Mouse (Mus musculus): Measurements from ENCODE around the gene Cbarp. TPM values are rescaled to one million over a fixed set of nuclear protein-coding genes. Genes with fewer than 3 reads are reported as not detected.

The Cbarp gene
- total and polyA plus RNA-seq, 3 experiments, result 0.19 to 2.4 (median 2.3) TPM

DNA sequence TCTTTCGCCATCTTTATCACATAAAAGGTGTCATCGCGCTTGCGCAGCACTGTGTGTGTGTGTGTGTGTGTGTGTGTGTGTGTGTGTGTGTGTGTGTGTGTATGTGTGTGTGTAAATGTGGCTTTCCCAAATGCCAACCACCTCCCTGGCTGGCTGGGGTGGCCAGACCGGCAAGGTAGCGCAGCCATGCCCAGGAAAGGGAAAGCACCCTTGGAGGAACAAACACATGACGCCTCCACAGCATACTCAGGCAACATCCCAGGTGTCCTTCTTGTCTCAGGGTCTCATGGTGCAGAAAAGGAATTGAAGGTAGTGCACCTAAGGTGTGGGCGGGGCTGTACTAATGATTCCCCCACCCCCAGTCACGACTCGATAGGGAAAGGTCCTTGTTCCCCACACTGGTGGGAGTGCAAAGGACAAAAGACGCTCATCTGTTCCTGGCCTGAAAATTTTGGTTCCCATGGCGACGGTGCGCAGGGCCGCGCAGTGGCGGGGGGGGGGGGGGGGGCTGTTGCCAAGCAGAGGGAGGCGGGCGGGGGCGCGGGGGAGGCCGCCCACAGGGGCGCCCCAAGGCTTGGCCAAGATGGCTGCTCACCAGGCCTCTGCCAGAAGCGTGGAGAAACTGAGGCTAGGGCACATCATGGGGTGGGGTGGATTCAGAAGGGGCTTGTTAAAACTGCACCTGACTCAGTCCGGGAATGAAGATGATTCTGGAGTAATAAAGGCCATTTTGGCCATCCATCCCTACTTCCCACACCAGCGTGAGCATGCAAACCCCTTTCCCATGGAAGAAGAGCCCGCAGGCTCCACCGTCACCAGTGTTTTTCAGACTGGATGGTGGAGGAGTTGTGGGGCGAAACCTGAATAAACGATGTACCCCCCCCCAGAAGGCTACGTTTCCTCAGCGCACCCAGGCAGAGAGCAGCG is 2.7 kb downstream of the Cbarp start:
- no peak overlapping the region for H3K27ac ChIP-seq (ENCODE audit: insufficient read depth, low read depth)
- H3K4me1 ChIP-seq (ENCODE audit: control insufficient read depth in 1 of 2, insufficient read depth in 2 of 2), result peaks cover 12 to 37% of the 10 kb centered on the region in 2 experiments
- no peak overlapping the region for H3K9ac ChIP-seq (ENCODE audit: insufficient read depth, low read depth)
- H3K79me2 ChIP-seq (replicated peaks; ENCODE audit: control insufficient read depth, extremely low read depth, insufficient read depth, poor library complexity, severe bottlenecking), result peaks cover 7% of the 10 kb centered on the region
- no peak overlapping the region for H3K4me3 ChIP-seq (replicated peaks in 1 of 3; ENCODE audit: low read depth in 2 of 3, low read length in 2 of 3, poor library complexity in 1 of 3)
- TF ChIP-seq TBP (conservative IDR thresholded peaks at IDR 0.05; ENCODE audit: low read depth, low read length), result no peak
- TF ChIP-seq MAFK (IDR thresholded peaks at IDR 0.05; ENCODE audit: insufficient replicate concordance, low read length), result no peak
- TF ChIP-seq SIN3A (IDR thresholded peaks at IDR 0.05; ENCODE audit: low read length), result no peak
- no peak for TF ChIP-seq ZKSCAN1 (IDR thresholded peaks at IDR 0.05; ENCODE audit: borderline replicate concordance, low read depth, low read length)
- TF ChIP-seq JUND (conservative IDR thresholded peaks at IDR 0.05; ENCODE audit: low read depth, low read length), result no peak
- no peak for TF ChIP-seq NRF1 (IDR thresholded peaks at IDR 0.05; ENCODE audit: low read depth, low read length)
- no peak for TF ChIP-seq CTCF (conservative IDR thresholded peaks at IDR 0.05 in 1 of 2, IDR thresholded peaks at IDR 0.05 in 1 of 2; ENCODE audit: low read depth in 2 of 2, low read length in 2 of 2)
- TF ChIP-seq HCFC1 (IDR thresholded peaks at IDR 0.05; ENCODE audit: low read depth, low read length), result no peak
- TF ChIP-seq BHLHE40 (IDR thresholded peaks at IDR 0.05; ENCODE audit: low read depth, low read length), result no peak
- no peaks in the 10 kb centered on the region for H3K9me3 ChIP-seq (replicated peaks; ENCODE audit: low read length)
- in situ Hi-C loops (cut with MboI; ENCODE audit: low pct_ligation_motif_present, low pct_unique_long_range_greater_than_20kb, low sequenced_read_pairs), result no loop called here
- H3K36me3 ChIP-seq (replicated peaks in 1 of 2; ENCODE audit: control insufficient read depth in 1 of 2, insufficient read depth in 1 of 2, low read length in 1 of 2), result peaks cover 3 to 14% of the 10 kb centered on the region in 2 experiments
- no peak for DNase-seq (ENCODE audit: extremely low read depth)
- H3K4me2 ChIP-seq (ENCODE audit: insufficient read depth, low read depth, poor library complexity, severe bottlenecking), result peak overlapping the region; percentile 63; the same call in 1 of the 2 replicates
- peaks cover 25% of the 10 kb centered on the region for H3K27me3 ChIP-seq (replicated peaks)
- dilution Hi-C loops (cut with MboI; ENCODE audit: extremely low pct_ligation_motif_present, extremely low pct_unique_long_range_greater_than_20kb, low sequenced_read_pairs), result no loop called here

DNA sequence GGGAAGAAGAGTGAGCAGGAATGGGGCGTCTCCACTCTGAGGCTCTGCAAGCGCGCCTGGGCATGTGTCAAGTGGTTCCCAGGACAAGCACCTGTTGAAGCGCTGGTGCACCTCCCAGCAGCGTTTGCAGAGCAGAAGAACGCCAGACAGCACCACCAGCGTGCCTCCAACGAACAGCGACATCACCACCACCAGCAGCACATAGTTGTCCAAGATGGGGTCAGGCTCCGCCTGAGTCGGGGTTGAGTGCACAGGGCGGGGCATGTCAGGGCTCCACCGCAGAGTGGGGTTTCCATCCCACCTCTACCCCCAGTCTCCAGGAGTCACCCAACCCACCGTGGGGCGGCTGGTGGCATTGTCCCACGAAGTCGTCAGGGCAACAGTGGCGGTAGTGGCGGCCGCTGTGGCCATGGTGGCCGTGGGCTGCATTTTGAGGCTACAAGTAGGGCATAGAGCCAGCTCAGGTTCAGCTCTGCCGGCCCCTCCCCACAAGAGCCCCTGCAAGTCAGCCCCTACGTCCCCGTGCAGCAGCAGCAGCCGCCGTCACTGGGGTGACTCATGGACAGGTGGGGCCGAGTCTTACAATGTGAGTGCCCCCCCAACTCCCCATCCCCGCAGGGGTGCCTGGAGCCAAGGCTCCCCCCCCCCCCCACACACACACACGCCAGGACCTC is 3.5 kb downstream of the Cbarp start:
- Histone ChIP-seq H3K79me2 (replicated peaks; ENCODE audit: control insufficient read depth, extremely low read depth, insufficient read depth, poor library complexity, severe bottlenecking) (no peaks in the 10 kb centered on the region), H3K9ac (ENCODE audit: insufficient read depth, low read depth) (no peak overlapping the region), H3K27me3 (replicated peaks) (peaks cover 25% of the 10 kb centered on the region), H3K4me2 (ENCODE audit: insufficient read depth, low read depth, poor library complexity, severe bottlenecking) (no peak overlapping the region), H3K27ac (ENCODE audit: insufficient read depth, low read depth) (no peak overlapping the region), H3K36me3 (replicated peaks in 1 of 2; ENCODE audit: control insufficient read depth in 1 of 2, insufficient read depth in 1 of 2, low read length in 1 of 2) (peaks cover 7 to 21% of the 10 kb centered on the region in 2 experiments), H3K9me3 (replicated peaks; ENCODE audit: low read length) (no peaks in the 10 kb centered on the region), H3K4me1 (ENCODE audit: control insufficient read depth in 1 of 2, insufficient read depth in 2 of 2) (peaks cover 12 to 35% of the 10 kb centered on the region in 2 experiments), H3K4me3 (replicated peaks in 1 of 3; ENCODE audit: low read depth in 2 of 3, low read length in 2 of 3, poor library complexity in 1 of 3) (no peak overlapping the region)
- in situ Hi-C loops (cut with MboI; ENCODE audit: low pct_ligation_motif_present, low pct_unique_long_range_greater_than_20kb, low sequenced_read_pairs) (no loop called here), dilution Hi-C loops (cut with MboI; ENCODE audit: extremely low pct_ligation_motif_present, extremely low pct_unique_long_range_greater_than_20kb, low sequenced_read_pairs) (no loop called here)
- no peak for TF ChIP-seq ZKSCAN1 (IDR thresholded peaks at IDR 0.05; ENCODE audit: borderline replicate concordance, low read depth, low read length)
- no peak for TF ChIP-seq MXI1 (IDR thresholded peaks at IDR 0.05; ENCODE audit: low read depth, low read length)
- no peak for TF ChIP-seq ETS1 (conservative IDR thresholded peaks at IDR 0.05; ENCODE audit: low read depth, low read length)
- TF ChIP-seq SMC3 (IDR thresholded peaks at IDR 0.05; ENCODE audit: low read depth, low read length), result no peak
- TF ChIP-seq EP300 (IDR thresholded peaks at IDR 0.05; ENCODE audit: low read length), result no peak
- TF ChIP-seq HCFC1 (IDR thresholded peaks at IDR 0.05; ENCODE audit: low read depth, low read length), result no peak
- no peak for TF ChIP-seq USF2 (conservative IDR thresholded peaks at IDR 0.05; ENCODE audit: low read depth, low read length)
- no peak for TF ChIP-seq BHLHE40 (IDR thresholded peaks at IDR 0.05; ENCODE audit: low read depth, low read length)
- TF ChIP-seq NELFE (IDR thresholded peaks at IDR 0.05; ENCODE audit: low read depth, low read length), result no peak
- no peak for TF ChIP-seq RCOR1 (conservative IDR thresholded peaks at IDR 0.05; ENCODE audit: low read depth, low read length)
- TF ChIP-seq MAZ (IDR thresholded peaks at IDR 0.05; ENCODE audit: low read depth, low read length), result no peak
- no peak for TF ChIP-seq POLR2A (IDR thresholded peaks at IDR 0.05; ENCODE audit: low read depth, low read length)
- no peak for TF ChIP-seq E2F4 (IDR thresholded peaks at IDR 0.05; ENCODE audit: insufficient replicate concordance, low read depth, low read length)
- no peak for TF ChIP-seq JUN (IDR thresholded peaks at IDR 0.05; ENCODE audit: insufficient read depth, low read depth, low read length)
- no peak for TF ChIP-seq SIN3A (IDR thresholded peaks at IDR 0.05; ENCODE audit: low read length)
- no peak for TF ChIP-seq ZMIZ1 (IDR thresholded peaks at IDR 0.05; ENCODE audit: low read depth, low read length)
- no peak for TF ChIP-seq MEF2A (IDR thresholded peaks at IDR 0.05; ENCODE audit: borderline replicate concordance, low read depth, low read length)
- no peak for DNase-seq (ENCODE audit: extremely low read depth)
